ENCODE assay signal across 13 mouse cellular contexts in the genomic region with DNA sequence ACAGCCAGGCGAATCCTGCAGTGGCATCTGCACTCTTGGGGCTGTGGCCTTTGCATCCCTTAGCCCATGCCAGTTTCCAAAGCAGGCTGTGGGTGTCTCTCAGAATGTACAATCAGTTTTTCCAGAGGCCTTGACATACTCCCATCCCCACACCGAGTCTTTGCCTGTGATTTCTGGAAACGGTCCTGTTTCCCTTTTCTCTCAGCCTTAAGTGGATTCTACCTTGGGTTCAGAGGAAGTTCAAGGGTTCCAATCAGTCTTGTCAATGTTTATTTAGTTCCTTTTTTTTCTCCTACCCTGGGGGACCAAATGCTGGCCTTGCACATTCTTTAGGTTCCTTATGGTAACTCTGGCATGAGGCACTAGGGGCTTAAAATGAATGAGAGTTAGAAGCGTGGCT. TPM values are rescaled to one million over a fixed set of nuclear protein-coding genes. Genes with fewer than 3 reads are reported as not detected.
DNase-seq lines count a peak whose midpoint lies in the region; ATAC-seq lines count a peak whose summit lies in the region.
"Had no signal": no experiment of that assay in that cellular context is flagged by ENCODE, and none has a peak within 500 bp of the region (broad histone marks: within the 10 kb centered on the region; RNA-seq: fewer than 3 reads in every experiment).

No protein-coding gene starts in this region.

- no peaks in the 10 kb centered on the region for H3K36me3 ChIP-seq in heart, embryonic 16.5 days (ENCODE audit: control insufficient read depth, insufficient read depth)
- no peaks in the 10 kb centered on the region for H3K36me3 ChIP-seq in neural tube, embryonic 11.5 days (ENCODE audit: control insufficient read depth, insufficient read depth, low read length)
- H3K36me3 ChIP-seq in embryonic facial prominence, embryonic 11.5 days (replicated peaks; ENCODE audit: control insufficient read depth, insufficient read depth, low read depth, low read length), result no peaks in the 10 kb centered on the region
- H3K36me3 ChIP-seq: midbrain, embryonic 12.5 days; neural tube, embryonic 12.5 days had no signal

- no peak overlapping the region for H3K4me2 ChIP-seq in heart, embryonic 16.5 days (ENCODE audit: low read depth, low read length)
- no peak overlapping the region for H3K4me2 ChIP-seq in neural tube, embryonic 11.5 days (ENCODE audit: low read depth)
- H3K4me2 ChIP-seq in embryonic facial prominence, embryonic 11.5 days (ENCODE audit: low read depth, low read length), result no peak overlapping the region
- H3K4me2 ChIP-seq: midbrain, embryonic 12.5 days; neural tube, embryonic 12.5 days had no signal

- DNase-seq in heart, postnatal 10 days, result no peak
- peak; percentile 33 for DNase-seq in neural tube, embryonic 11.5 days (ENCODE audit: low spot score)
- no peak for DNase-seq in neural tube, embryonic 10.5 days (ENCODE audit: extremely low spot score, low spot score)
- DNase-seq in embryonic facial prominence, embryonic 11.5 days (ENCODE audit: low spot score), result peak; percentile 72
- no peak for DNase-seq in urinary bladder, postnatal 14 days (ENCODE audit: low spot score)
- no peak for DNase-seq in spleen, postnatal 10 days (ENCODE audit: low spot score in 2 of 2)
- DNase-seq: layer of hippocampus, adult 9-11 months; liver; thymus, postnatal 14 days had no signal

- H3K9me3 ChIP-seq in heart, embryonic 16.5 days (replicated peaks; ENCODE audit: control insufficient read depth, low read length), result no peaks in the 10 kb centered on the region
- no peaks in the 10 kb centered on the region for H3K9me3 ChIP-seq in neural tube, embryonic 11.5 days (ENCODE audit: control insufficient read depth, low read length)
- no peaks in the 10 kb centered on the region for H3K9me3 ChIP-seq in embryonic facial prominence, embryonic 11.5 days (replicated peaks; ENCODE audit: control insufficient read depth, low read length)
- H3K9me3 ChIP-seq: midbrain, embryonic 12.5 days; neural tube, embryonic 12.5 days had no signal

- peaks cover 18% of the 10 kb centered on the region for H3K4me1 ChIP-seq in heart, embryonic 16.5 days (ENCODE audit: control insufficient read depth, insufficient read depth, low read length)
- H3K4me1 ChIP-seq in neural tube, embryonic 11.5 days (ENCODE audit: control insufficient read depth, insufficient read depth, low read length), result 0 out of 2 replicates have a peak, but pooled peaks cover 2% of the 10 kb centered on the region
- H3K4me1 ChIP-seq in embryonic facial prominence, embryonic 11.5 days (ENCODE audit: control insufficient read depth, insufficient read depth, low read length), result 0 out of 2 replicates have a peak, but pooled peaks cover 2% of the 10 kb centered on the region

- H3K9ac ChIP-seq in heart, embryonic 16.5 days (ENCODE audit: low read length), result no peak overlapping the region
- no peak overlapping the region for H3K9ac ChIP-seq in neural tube, embryonic 11.5 days (ENCODE audit: low read length)
- H3K9ac ChIP-seq in embryonic facial prominence, embryonic 11.5 days (replicated peaks; ENCODE audit: low read length), result no peak overlapping the region; the same call in 1 of the 2 replicates
- H3K9ac ChIP-seq: midbrain, embryonic 12.5 days; neural tube, embryonic 12.5 days had no signal

- no peak overlapping the region for H3K4me3 ChIP-seq in heart, embryonic 16.5 days (ENCODE audit: low read length)
- no peak overlapping the region for H3K4me3 ChIP-seq in neural tube, embryonic 11.5 days (ENCODE audit: low read depth, low read length)
- H3K4me3 ChIP-seq in embryonic facial prominence, embryonic 11.5 days (ENCODE audit: low read depth, low read length), result no peak overlapping the region
- H3K4me3 ChIP-seq: midbrain, embryonic 12.5 days; neural tube, embryonic 12.5 days had no signal

- ATAC-seq in heart, embryonic 16.5 days (replicated peaks; ENCODE audit: extremely low read depth, insufficient read depth, low FRiP score), result peak; percentile 37; the same call in 1 of the 2 replicates
- no peak for ATAC-seq in neural tube, embryonic 11.5 days (ENCODE audit: insufficient read depth, low FRiP score, low TSS enrichment)
- ATAC-seq in embryonic facial prominence, embryonic 11.5 days (replicated peaks; ENCODE audit: insufficient number of reproducible peaks, low FRiP score, low TSS enrichment, low read depth), result no peak
- ATAC-seq: forebrain, embryonic 16.5 days had no signal

- no peaks in the 10 kb centered on the region; the same call in 1 of the 2 replicates for H3K27me3 ChIP-seq in heart, embryonic 16.5 days (ENCODE audit: control insufficient read depth, insufficient read depth, low read length)
- no peaks in the 10 kb centered on the region for H3K27me3 ChIP-seq in neural tube, embryonic 11.5 days (ENCODE audit: control insufficient read depth, insufficient read depth, low read length)
- no peaks in the 10 kb centered on the region for H3K27me3 ChIP-seq in embryonic facial prominence, embryonic 11.5 days (ENCODE audit: control insufficient read depth, insufficient read depth, low read length)
- H3K27me3 ChIP-seq: midbrain, embryonic 12.5 days; neural tube, embryonic 12.5 days had no signal

- WGBS in heart, embryonic 16.5 days, result 52% methylated on average over 4 of the region's 4 CpGs
- WGBS in neural tube, embryonic 11.5 days, result 37% methylated on average over 4 of the region's 4 CpGs
- WGBS in embryonic facial prominence, embryonic 11.5 days, result 28% methylated on average over 4 of the region's 4 CpGs

- no peak overlapping the region for H3K27ac ChIP-seq in heart, embryonic 16.5 days (ENCODE audit: low read length)
- no peak overlapping the region for H3K27ac ChIP-seq in neural tube, embryonic 11.5 days (ENCODE audit: low read depth, low read length)
- no peak overlapping the region for H3K27ac ChIP-seq in embryonic facial prominence, embryonic 11.5 days (replicated peaks; ENCODE audit: low read depth, low read length)
- H3K27ac ChIP-seq: midbrain, embryonic 12.5 days; neural tube, embryonic 12.5 days had no signal

- intact Hi-C loops in heart, postnatal 10 days (cut with DNase I), result no loop called here

RNA-seq across cellular contexts. Expression of a gene that starts 16.0 kb away (rescaled TPM):
- 27.2 and 30.4 TPM in 2 replicates for polyA plus RNA-seq in heart, embryonic 16.5 days (2015; fragmentation: Nextera tagmentation; extraction: Ambion mirVana)
- 100 to 1,000 TPM; 137 to 148 TPM for total RNA-seq in heart, postnatal 10 days (2021)
- 18.4 and 19.6 TPM in 2 replicates for polyA plus RNA-seq in neural tube, embryonic 11.5 days (2014; fragmentation: Nextera tagmentation; extraction: Ambion mirVana)
- 11.1 and 13.3 TPM in 2 replicates for polyA plus RNA-seq in embryonic facial prominence, embryonic 11.5 days (2014; fragmentation: Nextera tagmentation; extraction: Ambion mirVana)

RNA-seq across cellular contexts. Expression of a gene that starts 36.7 kb away (rescaled TPM):
- 6.7 and 7.6 TPM in 2 replicates for polyA plus RNA-seq in heart, embryonic 16.5 days (2015; fragmentation: Nextera tagmentation; extraction: Ambion mirVana)
- 10 to 100 TPM in 1 of 2 experiments, 1 to 10 TPM in 1; 7.3 to 11.2 TPM for total RNA-seq in heart, postnatal 10 days (2021)
- polyA plus RNA-seq in neural tube, embryonic 11.5 days (2014; fragmentation: Nextera tagmentation; extraction: Ambion mirVana), result 7.1 and 7.8 TPM in 2 replicates
- 7.1 and 7.7 TPM in 2 replicates for polyA plus RNA-seq in embryonic facial prominence, embryonic 11.5 days (2014; fragmentation: Nextera tagmentation; extraction: Ambion mirVana)

Comparison
In these comparisons a context has a peak if more than half of its experiments do, and no peak if none do; other contexts are left out.
1. DNase-seq: peak in neural tube, embryonic 11.5 days (single experiment) and embryonic facial prominence, embryonic 11.5 days (single experiment); none in heart, postnatal 10 days (0 of 2), neural tube, embryonic 10.5 days (single experiment), urinary bladder, postnatal 14 days (single experiment) and spleen, postnatal 10 days (0 of 2).